ENCODE assay signal across 8 mouse cellular contexts in the genomic region with DNA sequence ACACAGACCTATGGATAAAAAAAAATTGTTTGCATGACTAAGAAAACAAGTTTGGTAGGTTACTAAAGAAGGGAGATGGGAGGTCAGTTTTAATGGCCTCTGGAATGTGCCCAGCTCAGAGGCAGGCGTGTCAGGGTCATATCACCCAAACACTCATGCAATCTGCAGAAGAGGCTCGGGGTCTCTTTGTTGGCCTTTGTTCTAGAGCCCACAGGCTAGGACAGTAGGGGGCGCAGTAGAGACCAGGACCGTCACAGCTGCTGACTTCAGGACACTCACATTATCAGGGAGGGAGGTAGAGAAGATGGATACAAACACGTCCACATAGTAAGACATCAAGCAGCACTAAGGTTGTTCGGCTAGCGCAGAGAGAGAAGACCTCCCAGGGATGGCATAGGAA. TPM values are rescaled to one million over a fixed set of nuclear protein-coding genes. Genes with fewer than 3 reads are reported as not detected.
DNase-seq lines count a peak whose midpoint lies in the region; ATAC-seq and TF ChIP-seq lines count a peak whose summit lies in the region.

No protein-coding gene starts in this region.

- no peak for DNase-seq in heart, postnatal 36 days
- peak; percentile 87 for DNase-seq in ZHBTc4 (ENCODE audit: low read depth, low spot score)
- no peak for DNase-seq in heart, postnatal 0 days (ENCODE audit: low spot score)
- peak; percentile 40 for DNase-seq in liver, postnatal 0 days
- peak; percentile 27 for DNase-seq in thymus, postnatal 14 days
- no peak for DNase-seq in gastrocnemius, postnatal 25 days
- DNase-seq in Muller cell, postnatal 12 days (ENCODE audit: inconsistent ontology term) = no peak

- TF ChIP-seq CTCF in heart, postnatal 0 days (IDR thresholded peaks at IDR 0.05; ENCODE audit: low read depth) = peak; percentile 36
- peak; percentile 52 for TF ChIP-seq CTCF in liver, postnatal 0 days (IDR thresholded peaks at IDR 0.05; ENCODE audit: low read depth)

- no peak for ATAC-seq in heart, embryonic 11.5 days (replicated peaks; ENCODE audit: insufficient number of reproducible peaks, low FRiP score, low TSS enrichment)
- no peak for ATAC-seq in heart, postnatal 0 days (ENCODE audit: insufficient read depth, low read depth)
- no peak for ATAC-seq in liver, postnatal 0 days

- intact Hi-C loops in heart, postnatal 36 days (cut with DNase I) = no loop called here

- peak overlapping the region; percentile 48 for H3K4me2 ChIP-seq in heart, embryonic 11.5 days
- no peak overlapping the region for H3K4me2 ChIP-seq in heart, postnatal 0 days (ENCODE audit: low read depth, low read length)
- no peak overlapping the region for H3K4me2 ChIP-seq in liver, postnatal 0 days (ENCODE audit: low read depth, low read length)

- H3K9ac ChIP-seq in heart, embryonic 11.5 days (ENCODE audit: low read depth, low read length) = no peak overlapping the region
- no peak overlapping the region for H3K9ac ChIP-seq in heart, postnatal 0 days (replicated peaks; ENCODE audit: low read depth, low read length)
- no peak overlapping the region for H3K9ac ChIP-seq in liver, postnatal 0 days (replicated peaks)

- TF ChIP-seq EP300 in heart, postnatal 0 days (IDR thresholded peaks at IDR 0.05; ENCODE audit: low read depth) = no peak
- no peak for TF ChIP-seq EP300 in liver, postnatal 0 days (IDR thresholded peaks at IDR 0.05; ENCODE audit: low read depth)

- H3K4me1 ChIP-seq in heart, embryonic 11.5 days (ENCODE audit: control insufficient read depth, insufficient read depth, low read length) = 0 out of 2 replicates have a peak, but pooled peaks cover 2% of the 10 kb centered on the region
- H3K4me1 ChIP-seq in heart, postnatal 0 days (ENCODE audit: control insufficient read depth, insufficient read depth) = no peaks in the 10 kb centered on the region
- no peaks in the 10 kb centered on the region for H3K4me1 ChIP-seq in liver, postnatal 0 days (ENCODE audit: insufficient read depth)

- H3K27me3 ChIP-seq in heart, embryonic 11.5 days (ENCODE audit: control insufficient read depth, insufficient read depth, low read length) = peaks cover 67% of the 10 kb centered on the region
- H3K27me3 ChIP-seq in heart, postnatal 0 days (ENCODE audit: control insufficient read depth, insufficient read depth, low read length) = peaks cover 53% of the 10 kb centered on the region
- 0 out of 2 replicates have a peak, but pooled peaks cover 3% of the 10 kb centered on the region for H3K27me3 ChIP-seq in liver, postnatal 0 days (ENCODE audit: insufficient read depth, low read length)

- H3K9me3 ChIP-seq in heart, embryonic 11.5 days (replicated peaks; ENCODE audit: control insufficient read depth, low read length) = no peaks in the 10 kb centered on the region
- no peaks in the 10 kb centered on the region for H3K9me3 ChIP-seq in heart, postnatal 0 days (replicated peaks; ENCODE audit: control insufficient read depth, low read length)
- H3K9me3 ChIP-seq in liver, postnatal 0 days (ENCODE audit: low read length) = 0 out of 2 replicates have a peak, but pooled peaks cover 2% of the 10 kb centered on the region

- H3K27ac ChIP-seq in heart, embryonic 11.5 days (ENCODE audit: low read depth, low read length) = no peak overlapping the region
- no peak overlapping the region for H3K27ac ChIP-seq in heart, postnatal 0 days (ENCODE audit: low read depth)
- H3K27ac ChIP-seq in liver, postnatal 0 days (ENCODE audit: low read depth) = no peak overlapping the region

- peak overlapping the region; percentile 22 for H3K4me3 ChIP-seq in heart, embryonic 11.5 days (ENCODE audit: low read depth, low read length)
- no peak overlapping the region for H3K4me3 ChIP-seq in heart, postnatal 0 days (ENCODE audit: low read depth, low read length)
- no peak overlapping the region for H3K4me3 ChIP-seq in liver, postnatal 0 days (ENCODE audit: low read depth, low read length)

- H3K36me3 ChIP-seq in heart, embryonic 11.5 days (ENCODE audit: control insufficient read depth, insufficient read depth, low read length) = no peaks in the 10 kb centered on the region
- H3K36me3 ChIP-seq in heart, postnatal 0 days (replicated peaks; ENCODE audit: control insufficient read depth, insufficient read depth, low read length) = no peaks in the 10 kb centered on the region
- H3K36me3 ChIP-seq in liver, postnatal 0 days (replicated peaks; ENCODE audit: insufficient read depth, low read length) = no peaks in the 10 kb centered on the region

- WGBS in heart, embryonic 11.5 days (ENCODE audit: insufficient replicate concordance) = 19% methylated on average over 7 of the region's 7 CpGs
- WGBS in heart, postnatal 0 days = 29% methylated on average over 7 of the region's 7 CpGs
- WGBS in liver, postnatal 0 days (ENCODE audit: insufficient replicate concordance) = 38% methylated on average over 7 of the region's 7 CpGs

RNA-seq across cellular contexts. Expression of gene Kcng1, which starts 13.5 kb away (rescaled TPM):
- polyA plus RNA-seq in heart, embryonic 11.5 days (2014; fragmentation: Nextera tagmentation; extraction: Ambion mirVana) = 1.1 and 1.2 TPM in 2 replicates
- under 1 TPM; 0.08 TPM for total RNA-seq in heart, postnatal 36 days (2021)
- total RNA-seq in heart, postnatal 0 days (2014; rRNA removed; ENCODE audit: low replicate concordance) = not detected in 2 replicates
- 0.19 and 0.20 TPM in 2 replicates for polyA plus RNA-seq in heart, postnatal 0 days (2015; fragmentation: Nextera tagmentation; extraction: Ambion mirVana)
- 0.07 TPM in 1 of 2 replicates, not detected in the other for polyA plus RNA-seq in liver, postnatal 0 days (2015; fragmentation: Nextera tagmentation; extraction: Ambion mirVana)
- under 1 TPM; 0.21 to 0.26 TPM for total RNA-seq in gastrocnemius, postnatal 25 days (2021)

RNA-seq across cellular contexts. Expression of gene Mocs3, which starts 37.6 kb away (rescaled TPM):
- 4.1 and 4.5 TPM in 2 replicates for polyA plus RNA-seq in heart, embryonic 11.5 days (2014; fragmentation: Nextera tagmentation; extraction: Ambion mirVana)
- 1 to 10 TPM; 7.9 to 8.0 TPM for total RNA-seq in heart, postnatal 36 days (2021)
- total RNA-seq in heart, postnatal 0 days (2014; rRNA removed; ENCODE audit: low replicate concordance) = 6.0 and 22.2 TPM in 2 replicates
- 3.8 and 4.7 TPM in 2 replicates for polyA plus RNA-seq in heart, postnatal 0 days (2015; fragmentation: Nextera tagmentation; extraction: Ambion mirVana)
- polyA plus RNA-seq in liver, postnatal 0 days (2015; fragmentation: Nextera tagmentation; extraction: Ambion mirVana) = 3.6 and 4.9 TPM in 2 replicates
- total RNA-seq in gastrocnemius, postnatal 25 days (2021) = 1 to 10 TPM; 3.9 to 4.0 TPM

RNA-seq across cellular contexts. Expression of gene Dpm1, which starts 37.6 kb away (rescaled TPM):
- 74.5 and 85.1 TPM in 2 replicates for polyA plus RNA-seq in heart, embryonic 11.5 days (2014; fragmentation: Nextera tagmentation; extraction: Ambion mirVana)
- total RNA-seq in heart, postnatal 36 days (2021) = 10 to 100 TPM; 76.0 to 92.6 TPM
- total RNA-seq in heart, postnatal 0 days (2014; rRNA removed; ENCODE audit: low replicate concordance) = 108 and 163 TPM in 2 replicates
- polyA plus RNA-seq in heart, postnatal 0 days (2015; fragmentation: Nextera tagmentation; extraction: Ambion mirVana) = 141 and 151 TPM in 2 replicates
- 87.3 and 105 TPM in 2 replicates for polyA plus RNA-seq in liver, postnatal 0 days (2015; fragmentation: Nextera tagmentation; extraction: Ambion mirVana)
- 10 to 100 TPM; 70.2 to 73.6 TPM for total RNA-seq in gastrocnemius, postnatal 25 days (2021)

RNA-seq across cellular contexts. Expression of gene Gm20716, which starts 37.9 kb away (rescaled TPM):
- 17.2 and 19.4 TPM in 2 replicates for polyA plus RNA-seq in heart, embryonic 11.5 days (2014; fragmentation: Nextera tagmentation; extraction: Ambion mirVana)
- 10 to 100 TPM; 14.3 to 16.5 TPM for total RNA-seq in heart, postnatal 36 days (2021)
- 14.2 and 19.2 TPM in 2 replicates for total RNA-seq in heart, postnatal 0 days (2014; rRNA removed; ENCODE audit: low replicate concordance)
- polyA plus RNA-seq in heart, postnatal 0 days (2015; fragmentation: Nextera tagmentation; extraction: Ambion mirVana) = 7.5 and 9.2 TPM in 2 replicates
- 1.9 and 2.8 TPM in 2 replicates for polyA plus RNA-seq in liver, postnatal 0 days (2015; fragmentation: Nextera tagmentation; extraction: Ambion mirVana)
- total RNA-seq in gastrocnemius, postnatal 25 days (2021) = 1 to 10 TPM; 8.2 to 9.1 TPM

Comparison
In these comparisons a context has a peak if more than half of its experiments do, and no peak if none do; other contexts are left out.
1. DNase-seq: peak in ZHBTc4 (single experiment), liver, postnatal 0 days (single experiment) and thymus, postnatal 14 days (single experiment); none in heart, postnatal 36 days (0 of 2), heart, postnatal 0 days (single experiment), gastrocnemius, postnatal 25 days (single experiment) and Muller cell, postnatal 12 days (single experiment).